Mouse (Mus musculus): ENCODE results near the gene Kynu.

Kynu gene

GRCm38 (mm10) chr2:43646962-43647361 lies 91.8 kb downstream of the Kynu start:
- DNase-seq (ENCODE audit: extremely low spot score, low spot score) = no peak

GRCm38 (mm10) chr2:43669588-43669987 lies 114.5 kb downstream of the Kynu start:
- DNase-seq (ENCODE audit: extremely low spot score, low spot score) = no peak

GRCm38 (mm10) chr2:43673619-43674018 lies 118.5 kb downstream of the Kynu start:
- DNase-seq (ENCODE audit: extremely low spot score, low spot score) = peak; percentile 51

GRCm38 (mm10) chr2:43674098-43674497 lies 119.0 kb downstream of the Kynu start:
- DNase-seq (ENCODE audit: extremely low spot score, low spot score) = no peak

GRCm38 (mm10) chr2:43675277-43675676 lies 120.1 kb downstream of the Kynu start:
- DNase-seq (ENCODE audit: extremely low spot score, low spot score) = no peak

GRCm38 (mm10) chr2:43690402-43690801 lies 135.3 kb downstream of the Kynu start:
- no peak for DNase-seq (ENCODE audit: extremely low spot score, low spot score)

- no peak for DNase-seq (ENCODE audit: extremely low spot score, low spot score)
These were observed 136.2 kb downstream of the Kynu start for GRCm38 (mm10) chr2:43691290-43691689.

- no peak for DNase-seq (ENCODE audit: extremely low spot score, low spot score)
These were observed 140.5 kb downstream of the Kynu start for GRCm38 (mm10) chr2:43695635-43696034.

GRCm38 (mm10) chr2:43712611-43713138 lies 157.5 kb downstream of the Kynu start:
- DNase-seq (ENCODE audit: extremely low spot score, low spot score) = no peak

GRCm38 (mm10) chr2:43722446-43723103 lies 167.4 kb downstream of the Kynu start:
- peak; percentile 65 for DNase-seq (ENCODE audit: extremely low spot score, low spot score)

GRCm38 (mm10) chr2:43723104-43723541 lies 168.0 kb downstream of the Kynu start:
- peak; percentile 19 for DNase-seq (ENCODE audit: extremely low spot score, low spot score)

- no peak for DNase-seq (ENCODE audit: extremely low spot score, low spot score)
These were observed 172.1 kb downstream of the Kynu start for GRCm38 (mm10) chr2:43727181-43727580.

GRCm38 (mm10) chr2:43727693-43728092 lies 172.6 kb downstream of the Kynu start:
- DNase-seq (ENCODE audit: extremely low spot score, low spot score) = no peak

GRCm38 (mm10) chr2:43728831-43729230 lies 173.7 kb downstream of the Kynu start:
- no peak for DNase-seq (ENCODE audit: extremely low spot score, low spot score)
